18 mouse cellular contexts compared by ENCODE assay signal in the genomic region with DNA sequence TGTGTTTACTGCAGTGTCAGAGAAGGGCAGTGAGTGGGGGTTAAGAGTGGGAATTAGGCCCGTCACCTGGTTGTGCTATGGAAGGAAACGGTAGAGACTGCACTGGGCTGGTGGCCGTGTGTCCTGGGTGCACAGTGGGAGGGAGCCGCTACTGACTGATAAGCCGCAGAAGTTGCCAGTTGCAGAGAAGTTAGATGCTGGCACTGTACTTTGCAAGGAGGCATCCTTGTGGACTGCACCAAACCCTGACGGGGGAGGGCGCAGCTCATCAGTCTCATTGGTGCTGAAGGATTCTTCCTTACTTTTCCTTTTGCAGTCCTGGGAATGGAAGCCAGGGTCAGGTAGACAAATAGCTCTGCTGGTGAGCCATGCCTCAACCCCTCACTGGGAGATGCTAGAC. TPM values are rescaled to one million over a fixed set of nuclear protein-coding genes. Genes with fewer than 3 reads are reported as not detected.
DNase-seq lines count a peak whose midpoint lies in the region; ATAC-seq and TF ChIP-seq lines count a peak whose summit lies in the region.
"Had no signal": no experiment of that assay in that cellular context is flagged by ENCODE, and none has a peak within 500 bp of the region (broad histone marks: within the 10 kb centered on the region; RNA-seq: fewer than 3 reads in every experiment).

No protein-coding gene starts in this region.

- 79% methylated on average over 7 of the region's 7 CpGs for WGBS in kidney, embryonic 14.5 days
- 72% methylated on average over 7 of the region's 7 CpGs for WGBS in lung, adult 2 months

- TF ChIP-seq CTCF in lung, adult 2 months (IDR thresholded peaks at IDR 0.05; ENCODE audit: insufficient read depth, low read length), result no peak

- H3K4me1 ChIP-seq in kidney, embryonic 14.5 days (ENCODE audit: control insufficient read depth, insufficient read depth, low read length), result no peaks in the 10 kb centered on the region
- peaks cover 10% of the 10 kb centered on the region for H3K4me1 ChIP-seq in lung, adult 2 months (ENCODE audit: control insufficient read depth, insufficient read depth, low read length)
- H3K4me1 ChIP-seq: heart, embryonic 12.5 days; hindbrain, embryonic 15.5 days; midbrain, embryonic 13.5 days; neural tube, embryonic 13.5 days had no signal

- H3K4me2 ChIP-seq in kidney, embryonic 14.5 days (replicated peaks; ENCODE audit: low read depth, low read length), result no peak overlapping the region
- H3K4me2 ChIP-seq: heart, embryonic 12.5 days; hindbrain, embryonic 15.5 days; midbrain, embryonic 13.5 days; neural tube, embryonic 13.5 days had no signal

- no peaks in the 10 kb centered on the region for H3K27me3 ChIP-seq in kidney, embryonic 14.5 days (ENCODE audit: control insufficient read depth, insufficient read depth, low read length)
- H3K27me3 ChIP-seq: heart, embryonic 12.5 days; hindbrain, embryonic 15.5 days; midbrain, embryonic 13.5 days; neural tube, embryonic 13.5 days had no signal

- H3K36me3 ChIP-seq in kidney, embryonic 14.5 days (ENCODE audit: control insufficient read depth, insufficient read depth, low read length), result peaks cover 49% of the 10 kb centered on the region

- H3K4me3 ChIP-seq in kidney, embryonic 14.5 days (ENCODE audit: low read length), result no peak overlapping the region
- H3K4me3 ChIP-seq in lung, adult 2 months (replicated peaks; ENCODE audit: extremely low read depth, low read depth, low read length), result no peak overlapping the region
- H3K4me3 ChIP-seq: heart, embryonic 12.5 days; hindbrain, embryonic 15.5 days; midbrain, embryonic 13.5 days; neural tube, embryonic 13.5 days had no signal

- no peak for TF ChIP-seq POLR2A in lung, adult 2 months (IDR thresholded peaks at IDR 0.05; ENCODE audit: borderline replicate concordance, extremely low read depth, low read depth, low read length)

- no peaks in the 10 kb centered on the region for H3K9me3 ChIP-seq in kidney, embryonic 14.5 days (ENCODE audit: control insufficient read depth, low read length)
- H3K9me3 ChIP-seq: hindbrain, embryonic 15.5 days; midbrain, embryonic 13.5 days; neural tube, embryonic 13.5 days had no signal

- H3K9ac ChIP-seq in kidney, embryonic 14.5 days (ENCODE audit: low read depth, low read length), result no peak overlapping the region
- H3K9ac ChIP-seq: forebrain, postnatal 0 days; heart, embryonic 12.5 days; hindbrain, embryonic 15.5 days; midbrain, embryonic 13.5 days; neural tube, embryonic 13.5 days had no signal

- ATAC-seq in kidney, embryonic 14.5 days (ENCODE audit: low FRiP score, low TSS enrichment), result no peak
- ATAC-seq in megakaryocyte-erythroid progenitor cell, adult 5-6 weeks (replicated peaks; ENCODE audit: low FRiP score, low TSS enrichment, poor library complexity, severe bottlenecking), result peak; percentile 44
- ATAC-seq: intestine, postnatal 0 days; midbrain, embryonic 13.5 days had no signal

- peak overlapping the region; percentile 74 for H3K27ac ChIP-seq in kidney, embryonic 14.5 days (ENCODE audit: low read depth, low read length)
- H3K27ac ChIP-seq: hindbrain, embryonic 15.5 days; midbrain, embryonic 13.5 days; neural tube, embryonic 13.5 days had no signal

- peak; percentile 19 for DNase-seq in cerebellum, adult 11-12 months
- DNase-seq in cerebellum, adult 8-10 months, result no peak
- no peak for DNase-seq in kidney, adult 9 months
- DNase-seq in lung, adult 2 months, result peak; percentile 27
- no peak for DNase-seq in lung, postnatal 36 days
- no peak for DNase-seq in embryo, embryonic 9.5 days (ENCODE audit: extremely low spot score)
- DNase-seq: cerebellum, adult 11 months; left cerebral cortex, postnatal 4 days; liver; thymus, adult 18-20 months had no signal

RNA-seq across cellular contexts. Expression of gene Bcl7b, which starts 6.4 kb away (rescaled TPM):
- 47.9 and 56.1 TPM in 2 replicates for polyA plus RNA-seq in kidney, embryonic 14.5 days (2014; fragmentation: Nextera tagmentation; extraction: Ambion mirVana)
- 37.3 and 42.9 TPM in 2 replicates for polyA plus RNA-seq in lung, adult 2 months (2012; rRNA removed)
- total RNA-seq in megakaryocyte-erythroid progenitor cell, adult 5-6 weeks (2014; fragmentation: Nextera tagmentation), result 37.2 and 48.3 TPM in 2 replicates
- 25.1 and 33.3 TPM in 2 replicates for total RNA-seq in megakaryocyte-erythroid progenitor cell, adult 5-6 weeks (2017)

RNA-seq across cellular contexts. Expression of gene Tbl2, which starts 12.2 kb away (rescaled TPM):
- polyA plus RNA-seq in kidney, embryonic 14.5 days (2014; fragmentation: Nextera tagmentation; extraction: Ambion mirVana), result 11.9 and 24.5 TPM in 2 replicates
- 8.1 and 8.3 TPM in 2 replicates for polyA plus RNA-seq in lung, adult 2 months (2012; rRNA removed)
- total RNA-seq in megakaryocyte-erythroid progenitor cell, adult 5-6 weeks (2014; fragmentation: Nextera tagmentation), result 11.6 and 13.3 TPM in 2 replicates
- 19.8 and 20.4 TPM in 2 replicates for total RNA-seq in megakaryocyte-erythroid progenitor cell, adult 5-6 weeks (2017)

RNA-seq across cellular contexts. Expression of gene Baz1b, which starts 25.4 kb away (rescaled TPM):
- polyA plus RNA-seq in kidney, embryonic 14.5 days (2014; fragmentation: Nextera tagmentation; extraction: Ambion mirVana), result 35.8 and 68.8 TPM in 2 replicates
- 22.2 and 23.4 TPM in 2 replicates for polyA plus RNA-seq in lung, adult 2 months (2012; rRNA removed)
- total RNA-seq in megakaryocyte-erythroid progenitor cell, adult 5-6 weeks (2014; fragmentation: Nextera tagmentation), result 128 and 135 TPM in 2 replicates
- 154 and 160 TPM in 2 replicates for total RNA-seq in megakaryocyte-erythroid progenitor cell, adult 5-6 weeks (2017)

Comparison
In these comparisons a context has a peak if more than half of its experiments do, and no peak if none do; other contexts are left out.
1. DNase-seq: peak in cerebellum, adult 11-12 months (single experiment) and lung, adult 2 months (single experiment); none in cerebellum, adult 8-10 months (single experiment), kidney, adult 9 months (single experiment), lung, postnatal 36 days (single experiment) and embryo, embryonic 9.5 days (single experiment).